Mouse (Mus musculus): ENCODE results near the gene Kcnb1.

DNA sequence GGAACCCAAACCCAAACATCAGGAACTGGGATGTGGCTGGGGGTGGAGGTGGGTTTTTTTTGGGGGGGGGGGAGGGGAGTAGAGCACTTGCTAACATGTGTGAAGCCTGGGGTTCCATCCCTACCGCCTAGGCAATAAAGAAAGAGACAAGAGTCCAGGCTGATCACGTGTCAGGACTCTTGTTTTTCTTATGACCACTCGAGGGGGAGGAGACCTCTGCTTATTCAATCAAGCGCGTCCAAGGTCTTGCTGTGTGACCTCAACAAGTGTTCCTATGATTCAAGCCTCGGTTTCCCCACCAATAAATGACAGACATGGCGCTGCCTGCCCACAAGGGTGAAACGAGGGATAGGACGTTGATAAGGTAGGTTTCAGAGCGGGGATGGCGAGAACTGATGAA is 103.9 kb downstream of the Kcnb1 start:
- TF ChIP-seq EP300 (optimal IDR thresholded peaks at IDR 0.05) (no peak), CTCF (IDR thresholded peaks at IDR 0.05; ENCODE audit: low read depth) (no peak)

All from stomach, postnatal 0 days (tissue).